Mouse (Mus musculus): ENCODE data around the gene Tmem229a. TPM values are rescaled to one million over a fixed set of nuclear protein-coding genes. Genes with fewer than 3 reads are reported as not detected.

Tmem229a gene
- polyA plus RNA-seq, 1 experiment from 2014 or later: 10.8 TPM

GRCm38 (mm10) chr6:24905101-24905500 is 51.0 kb downstream of the Tmem229a start:
- no peak for ATAC-seq (ENCODE audit: low FRiP score, low TSS enrichment)
- H3K27me3 ChIP-seq (ENCODE audit: control insufficient read depth, insufficient read depth, low read length): no peaks in the 10 kb centered on the region
- H3K27ac ChIP-seq (ENCODE audit: low read depth, low read length): no peak overlapping the region
- WGBS: 81% methylated on average over 3 of the region's 3 CpGs
- H3K9ac ChIP-seq (ENCODE audit: low read depth, low read length): no peak overlapping the region
- no peak overlapping the region for H3K4me3 ChIP-seq (ENCODE audit: low read length)
- H3K36me3 ChIP-seq (ENCODE audit: control insufficient read depth, insufficient read depth, low read length): no peaks in the 10 kb centered on the region
- no peaks in the 10 kb centered on the region for H3K9me3 ChIP-seq (ENCODE audit: control insufficient read depth, low read length)
- H3K4me1 ChIP-seq (ENCODE audit: control insufficient read depth, insufficient read depth, low read length): no peaks in the 10 kb centered on the region
- H3K4me2 ChIP-seq (replicated peaks; ENCODE audit: low read depth, low read length): no peak overlapping the region

Other genes with a start within 250 kb of the Tmem229a start
- gene Hyal6, start 223.1 kb downstream of the Tmem229a start, polyA plus RNA-seq (2014; fragmentation: Nextera tagmentation; extraction: Ambion mirVana): 0.05 and 0.06 TPM in 2 replicates
- not detected in 2 replicates for gene Hyal4, start 208.0 kb downstream of the Tmem229a start, polyA plus RNA-seq (2014; fragmentation: Nextera tagmentation; extraction: Ambion mirVana)
- not detected in 2 replicates for gene Spam1, start 165.1 kb downstream of the Tmem229a start, polyA plus RNA-seq (2014; fragmentation: Nextera tagmentation; extraction: Ambion mirVana)
- not detected in 2 replicates for gene Hyal5, start 98.3 kb downstream of the Tmem229a start, polyA plus RNA-seq (2014; fragmentation: Nextera tagmentation; extraction: Ambion mirVana)